Mouse (Mus musculus) CH12.LX (cell line): Measurements from ENCODE around the gene Cilp2. TPM values are rescaled to one million over a fixed set of nuclear protein-coding genes. Genes with fewer than 3 reads are reported as not detected.

ENCODE experiments used
- DNase-seq: peaks from one replicate; pipeline ENCODE4 v3.0.0-alpha.2; 2013; ENCODE audit errors: extremely low read depth
- H3K27ac ChIP-seq: 2 replicates; pipeline ENCODE4 v1.5.1; 2012; ENCODE audit warnings: low read depth, mild to moderate bottlenecking, control low read depth, moderate library complexity; ENCODE audit not compliant: insufficient read depth
- H3K27me3 ChIP-seq: replicated peaks from 2 replicates; pipeline ENCODE3; 2012; ENCODE audit warnings: inconsistent platforms
- H3K36me3 ChIP-seq, 2 experiments: replicated peaks in 1 of 2; 2 replicates each; pipeline versions ENCODE3 to v1.6.1; 2012; ENCODE audit warnings: inconsistent platforms in 1 of 2, low read length in 1 of 2, mild to moderate bottlenecking in 1 of 2, mixed read lengths in 1 of 2, moderate library complexity in 1 of 2; ENCODE audit not compliant: control insufficient read depth in 1 of 2, insufficient read depth in 1 of 2
- H3K4me1 ChIP-seq, 2 experiments: 2 replicates each; pipeline ENCODE4 v1.6.1; 2012; ENCODE audit warnings: inconsistent platforms in 1 of 2, moderate library complexity in 1 of 2; ENCODE audit not compliant: insufficient read depth in 2 of 2, control insufficient read depth in 1 of 2
- H3K4me2 ChIP-seq: 2 replicates; pipeline ENCODE4 v1.6.1; 2012; ENCODE audit warnings: low read depth, mild to moderate bottlenecking, control low read depth; ENCODE audit not compliant: poor library complexity, insufficient read depth, severe bottlenecking
- H3K4me3 ChIP-seq, 3 experiments: fragments of 150-350 bp in 1 of 3; sonication (generic) in 1 of 3; replicated peaks in 1 of 3; 2 replicates each; pipeline versions ENCODE3 to v1.5.1; 2011 to 2012; ENCODE audit warnings: low read depth in 2 of 3, low read length in 2 of 3, mild to moderate bottlenecking in 2 of 3, moderate library complexity in 2 of 3, control low read depth in 1 of 3, improper control_type of control experiment in 1 of 3, inconsistent platforms in 1 of 3, mixed read lengths in 1 of 3; ENCODE audit not compliant: poor library complexity in 1 of 3
- H3K79me2 ChIP-seq: replicated peaks from 2 replicates; pipeline ENCODE4 v1.6.1; 2012; ENCODE audit warnings: mild to moderate bottlenecking, moderate library complexity; ENCODE audit not compliant: control insufficient read depth, poor library complexity, insufficient read depth, severe bottlenecking; ENCODE audit errors: extremely low read depth
- H3K9ac ChIP-seq: 2 replicates; pipeline ENCODE4 v1.6.1; 2012; ENCODE audit warnings: low read depth, mild to moderate bottlenecking, control low read depth, moderate library complexity; ENCODE audit not compliant: insufficient read depth
- H3K9me3 ChIP-seq: replicated peaks from 2 replicates; pipeline ENCODE3; 2012; ENCODE audit warnings: low read length, inconsistent platforms, mixed read lengths
- BHLHE40 ChIP-seq: IDR thresholded peaks from 2 replicates; pipeline ENCODE4 v1.6.1; 2011; ENCODE audit warnings: mild to moderate bottlenecking, low read depth, low read length, improper control_type of control experiment
- CHD1 ChIP-seq: IDR thresholded peaks from 2 replicates; pipeline ENCODE4 v1.6.1; 2012; ENCODE audit warnings: low read depth, low read length, improper control_type of control experiment, inconsistent platforms
- CTCF ChIP-seq, 2 experiments: IDR thresholded peaks in 1 of 2; conservative IDR thresholded peaks in 1 of 2; 2 replicates each; pipeline ENCODE4 v1.5.1; 2011 to 2012; ENCODE audit warnings: low read depth in 2 of 2, low read length in 2 of 2, improper control_type of control experiment in 1 of 2, inconsistent platforms in 1 of 2, mild to moderate bottlenecking in 1 of 2, moderate library complexity in 1 of 2
- EP300 ChIP-seq: IDR thresholded peaks from 2 replicates; pipeline ENCODE4 v1.6.1; 2011; ENCODE audit warnings: low read length, improper control_type of control experiment
- HCFC1 ChIP-seq: IDR thresholded peaks from 2 replicates; pipeline ENCODE4 v1.6.1; 2012; ENCODE audit warnings: low read depth, mild to moderate bottlenecking, inconsistent platforms, low read length, improper control_type of control experiment
- JUN ChIP-seq: IDR thresholded peaks from 2 replicates; pipeline ENCODE4 v1.6.1; 2011; ENCODE audit warnings: low read depth, mild to moderate bottlenecking, low read length, improper control_type of control experiment, moderate library complexity; ENCODE audit not compliant: insufficient read depth
- MAZ ChIP-seq: IDR thresholded peaks from 2 replicates; pipeline ENCODE4 v1.6.1; 2012; ENCODE audit warnings: low read depth, mild to moderate bottlenecking, inconsistent platforms, low read length, improper control_type of control experiment, moderate library complexity
- NRF1 ChIP-seq: IDR thresholded peaks from 2 replicates; pipeline ENCODE4 v1.6.1; 2014; ENCODE audit warnings: low read depth, mild to moderate bottlenecking, inconsistent platforms, low read length, improper control_type of control experiment, moderate library complexity
- RAD21 ChIP-seq: IDR thresholded peaks from 2 replicates; pipeline ENCODE4 v1.6.1; 2011; ENCODE audit warnings: low read depth, mild to moderate bottlenecking, low read length, improper control_type of control experiment, moderate library complexity
- RCOR1 ChIP-seq: conservative IDR thresholded peaks from 2 replicates; pipeline ENCODE4 v1.6.1; 2012; ENCODE audit warnings: low read depth, mild to moderate bottlenecking, inconsistent platforms, low read length, improper control_type of control experiment
- SMC3 ChIP-seq: IDR thresholded peaks from 2 replicates; pipeline ENCODE4 v1.6.1; 2011; ENCODE audit warnings: low read depth, low read length, improper control_type of control experiment
- UBTF ChIP-seq: IDR thresholded peaks from 2 replicates; pipeline ENCODE4 v1.6.1; 2012; ENCODE audit warnings: low read depth, mild to moderate bottlenecking, inconsistent platforms, low read length, improper control_type of control experiment, moderate library complexity
- ZMIZ1 ChIP-seq: IDR thresholded peaks from 2 replicates; pipeline ENCODE4 v1.6.1; 2012; ENCODE audit warnings: low read depth, mild to moderate bottlenecking, inconsistent platforms, low read length, improper control_type of control experiment
- dilution Hi-C: fragments of 300-500 bp; cut with MboI; formaldehyde crosslinking; loops from 2 replicates; pipeline ENCODE4 v1.14.3; 2020; ENCODE audit warnings: low sequenced_read_pairs; ENCODE audit not compliant: extremely low pct_unique_long_range_greater_than_20kb, extremely low pct_ligation_motif_present
- in situ Hi-C: fragments of 300-500 bp; cut with MboI; formaldehyde crosslinking; loops from 3 replicates; pipeline ENCODE4 v1.14.3; 2019; ENCODE audit warnings: low sequenced_read_pairs, low pct_ligation_motif_present, low pct_unique_long_range_greater_than_20kb, mixed read lengths
- polyA plus RNA-seq: library from polyadenylated mRNA; unstranded; fragments of >175 nt; gene quantifications from 2 replicates; pipeline ENCODE4 v1.2.1, GENCODE M21; 2012; ENCODE audit warnings: low read depth; ENCODE audit not compliant: insufficient read length
- total RNA-seq, 2 experiments: library from RNA; depleted of rRNA; stranded (reverse); fragments of 300-350 nt in 1 of 2; fragments of >200 nt in 1 of 2; gene quantifications; 2 replicates each; pipeline ENCODE4 v1.2.3; 2012 to 2014

The Cilp2 gene
- total and polyA plus RNA-seq, 3 experiments = 0.04 to 0.08 TPM; not detected in 1

- DNase-seq = peak; percentile 38
- dilution Hi-C loops = no loop called here
- H3K36me3 ChIP-seq = peaks cover 2 to 13% of the 10 kb centered on the region in 2 experiments
- H3K9ac ChIP-seq = no peak overlapping the region
- no peak overlapping the region for H3K27ac ChIP-seq
- TF ChIP-seq NRF1 (no peak), SMC3 (peak; percentile 13; the same call in 1 of the 2 replicates), BHLHE40 (no peak), CTCF (conservative IDR thresholded peaks at IDR 0.05 in 1 of 2, IDR thresholded peaks at IDR 0.05 in 1 of 2; ENCODE audit: low read depth in 2 of 2, low read length in 2 of 2) (peak; percentile 15 to 44; a peak in 3 of 4 replicates), RAD21 (peak; percentile 10), HCFC1 (no peak)
- TF ChIP-seq, all 38 proteins: peak for 3
- Histone ChIP-seq H3K4me1 (peaks cover 2 to 13% of the 10 kb centered on the region in 2 experiments; a peak in 2 of 4 replicates), H3K27me3 (no peaks in the 10 kb centered on the region), H3K4me3 (no peak overlapping the region), H3K4me2 (no peak overlapping the region), H3K9me3 (no peaks in the 10 kb centered on the region), H3K79me2 (no peaks in the 10 kb centered on the region)
- in situ Hi-C loops = no loop called here
Measured at GRCm38 (mm10) chr8:69860807-69861206, 26.7 kb downstream of the Cilp2 start.

GRCm38 (mm10) chr8:69853869-69854268 lies 33.6 kb downstream of the Cilp2 start:
- no peak for DNase-seq
- Histone ChIP-seq H3K36me3 (no peaks in the 10 kb centered on the region), H3K4me2 (no peak overlapping the region), H3K27me3 (no peaks in the 10 kb centered on the region), H3K9me3 (no peaks in the 10 kb centered on the region), H3K4me1 (peaks cover 0 to 9% of the 10 kb centered on the region in 2 experiments; a peak in 2 of 4 replicates), H3K27ac (no peak overlapping the region), H3K4me3 (no peak overlapping the region), H3K9ac (no peak overlapping the region), H3K79me2 (no peaks in the 10 kb centered on the region)
- TF ChIP-seq ZMIZ1 (no peak), JUN (no peak), CHD1 (no peak), CTCF (conservative IDR thresholded peaks at IDR 0.05 in 1 of 2, IDR thresholded peaks at IDR 0.05 in 1 of 2; ENCODE audit: low read depth in 2 of 2, low read length in 2 of 2) (peak in 1 of 2 experiments; percentile 15; a peak in 2 of 4 replicates), UBTF (no peak), RCOR1 (no peak), RAD21 (peak; percentile 2), EP300 (no peak), MAZ (no peak)
- in situ Hi-C loops = no loop called here
- dilution Hi-C loops = no loop called here
